Mouse (Mus musculus) mouse trophoblast stem cell (cell line): ENCODE results near the gene Cep63.

ENCODE experiments used
- in situ Hi-C, 2 experiments: fragments of 300-500 bp; cut with MseI, MboI; formaldehyde crosslinking; loops; 2 replicates in 1 of 2; 3 replicates in 1 of 2; pipeline ENCODE4 v1.15.1; 2025

The Cep63 gene

DNA sequence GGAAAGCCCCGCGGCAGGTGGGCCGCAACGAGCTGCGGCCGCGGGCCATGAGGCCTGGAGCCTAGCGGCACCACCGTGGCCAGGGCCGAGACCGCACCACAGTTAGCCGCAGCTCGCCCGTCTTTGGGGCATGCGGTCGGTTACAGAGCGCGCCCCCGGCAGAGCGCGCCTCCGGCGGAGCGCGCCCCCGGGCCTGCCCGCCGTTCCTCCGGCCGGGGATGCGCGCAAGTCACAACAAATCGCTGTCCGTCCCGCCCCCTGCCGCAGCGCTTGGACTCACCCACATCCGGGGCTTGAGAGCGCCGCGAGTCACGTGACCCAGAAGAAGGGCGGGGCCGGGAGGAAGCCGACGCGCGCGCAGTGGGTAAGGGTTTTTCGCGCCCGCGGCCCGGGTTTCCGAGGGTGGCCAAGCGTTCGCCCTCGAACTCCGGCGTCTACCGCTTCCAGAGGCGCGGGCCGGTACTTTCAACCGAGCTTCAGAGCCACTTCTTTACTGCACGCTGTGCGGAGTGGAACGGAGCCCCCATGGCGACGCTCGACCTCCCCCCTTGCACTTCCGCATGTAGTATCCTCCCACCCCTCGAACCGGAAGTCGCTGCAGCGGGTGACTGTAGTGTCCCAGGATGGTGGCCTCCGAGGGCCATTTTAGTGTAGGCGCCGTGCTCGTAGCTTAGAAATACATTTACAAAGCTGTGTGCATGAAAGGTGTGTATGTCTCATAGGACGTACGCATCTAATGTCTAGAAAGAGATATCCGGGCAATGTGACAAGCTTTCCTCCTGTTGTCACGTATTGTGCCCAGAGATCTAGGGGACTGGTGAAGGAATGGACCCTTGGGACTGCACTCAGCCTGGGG is at the start of gene Cep63, which contains the start of gene Anapc13:
Gene Cep63 (minus strand): TSS at position 552 of the 856 bp plus-strand sequence.
Gene Anapc13 (plus strand): TSS at position 314 of the 856 bp plus-strand sequence.
- in situ Hi-C loops = no loop called here

DNA sequence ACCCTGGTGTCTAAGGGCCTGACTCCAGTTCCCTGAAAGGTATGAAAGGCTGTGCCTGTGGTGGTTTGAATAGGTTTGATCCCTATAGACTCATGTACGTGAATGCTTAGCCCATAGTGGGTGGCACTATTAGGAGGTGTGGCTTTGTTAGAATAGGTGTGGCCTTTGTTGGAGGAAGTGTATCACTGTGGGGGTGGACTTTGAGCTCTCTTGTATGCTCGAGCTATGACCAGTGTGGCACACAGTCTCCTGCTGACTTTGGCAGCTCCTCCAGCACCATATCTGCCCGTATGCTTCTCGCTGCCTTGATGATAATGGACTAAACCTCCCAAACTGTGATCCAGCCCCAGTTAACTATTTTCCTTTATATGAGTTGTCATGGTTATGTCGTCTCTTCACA is 49.6 kb upstream of the Cep63 start:
- in situ Hi-C loops = no loop called here

DNA sequence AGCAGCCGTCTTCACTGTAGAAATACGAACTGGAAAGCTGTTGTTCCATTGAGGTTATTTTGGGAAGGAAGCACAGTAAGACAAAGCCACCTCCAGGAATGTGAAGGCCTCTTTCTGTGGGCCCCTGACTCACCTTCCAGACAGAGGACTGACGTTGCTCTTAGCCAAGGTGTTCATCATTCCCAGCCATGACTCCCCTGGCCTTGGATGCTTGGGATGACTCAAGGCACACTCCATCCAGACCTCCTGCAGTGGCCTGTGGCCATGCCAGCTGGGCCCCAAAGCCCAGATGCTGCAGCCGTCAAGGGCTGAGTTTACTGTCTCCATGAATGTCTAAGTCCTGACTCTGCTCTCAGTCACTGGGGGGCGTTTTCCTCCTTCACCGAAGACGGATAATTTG is 47.0 kb upstream of the Cep63 start:
- in situ Hi-C loops = no loop called here

DNA sequence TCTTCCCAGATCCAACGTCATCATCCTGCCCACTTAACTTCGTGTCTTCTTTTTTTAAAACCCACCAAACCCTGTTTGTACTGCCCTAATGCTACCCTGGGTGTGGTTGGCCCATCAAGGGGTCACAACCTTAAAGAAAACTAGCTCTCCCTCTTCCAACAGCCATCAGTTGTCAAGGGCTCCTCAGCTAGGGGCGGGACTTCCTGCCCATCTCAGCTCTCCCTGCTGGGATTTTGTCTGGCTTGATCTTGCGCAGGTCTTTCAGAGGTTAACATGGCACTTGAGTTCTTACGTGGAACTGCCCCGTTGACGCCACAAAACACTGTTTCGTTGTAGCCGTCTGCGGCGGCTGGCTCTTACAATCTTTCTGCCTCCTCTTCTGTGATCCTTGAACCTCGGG is 42.6 kb upstream of the Cep63 start:
- in situ Hi-C loops = no loop called here

DNA sequence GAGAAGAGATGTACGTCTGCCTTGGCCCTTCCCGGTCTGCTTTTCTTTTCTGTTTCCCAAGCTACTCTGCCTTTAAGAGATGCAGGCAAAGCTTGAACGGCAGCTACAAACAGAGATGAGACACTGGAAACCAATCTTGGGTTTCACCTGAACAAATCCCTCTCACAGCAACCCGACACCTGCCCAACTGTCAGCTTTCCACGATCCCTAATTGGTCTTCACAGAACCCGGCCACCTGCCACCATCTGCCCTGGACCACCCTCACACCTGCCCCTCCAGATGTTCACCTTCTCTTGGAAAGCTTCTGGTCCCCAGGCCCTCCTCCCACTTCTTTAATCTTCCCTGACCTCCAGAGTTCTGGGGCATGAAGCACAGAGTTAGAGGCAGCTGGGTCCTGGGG is 41.8 kb upstream of the Cep63 start:
- in situ Hi-C loops = no loop called here

DNA sequence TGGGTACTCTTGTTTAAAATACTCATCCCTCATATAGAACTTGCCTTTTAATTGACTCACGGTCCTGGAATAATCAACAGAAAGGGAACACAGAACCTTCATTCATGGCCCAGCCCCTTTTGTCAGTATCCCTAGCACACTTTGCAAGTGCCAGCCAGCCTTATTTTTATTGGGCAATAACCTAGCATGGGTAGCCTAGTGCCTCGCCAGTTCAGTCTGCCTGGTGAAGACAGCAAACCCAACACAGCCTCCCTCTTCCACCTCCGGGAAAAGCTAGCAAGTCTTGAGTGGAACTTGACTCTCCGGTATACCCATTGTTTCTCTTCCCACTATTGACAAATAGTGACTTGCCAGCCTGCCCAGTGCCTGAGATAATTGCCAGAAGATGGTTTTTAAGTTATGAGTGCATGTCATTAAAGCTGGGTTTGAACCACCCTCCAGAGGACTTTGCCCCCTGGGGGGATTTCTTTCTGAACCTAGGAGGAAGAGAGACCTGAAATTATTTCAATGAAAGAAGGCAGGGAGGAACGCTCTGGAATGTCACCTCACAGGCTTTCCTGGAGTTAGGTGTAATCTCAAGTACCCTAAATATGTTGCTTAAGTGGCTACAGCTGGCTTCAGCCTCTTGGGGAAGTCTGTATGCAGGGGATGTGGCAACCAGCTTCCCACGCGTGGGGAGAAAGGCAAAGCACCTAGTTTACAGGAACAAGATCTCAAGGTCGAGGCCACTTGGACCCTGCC is 30.2 kb upstream of the Cep63 start:
- in situ Hi-C loops = no loop called here

DNA sequence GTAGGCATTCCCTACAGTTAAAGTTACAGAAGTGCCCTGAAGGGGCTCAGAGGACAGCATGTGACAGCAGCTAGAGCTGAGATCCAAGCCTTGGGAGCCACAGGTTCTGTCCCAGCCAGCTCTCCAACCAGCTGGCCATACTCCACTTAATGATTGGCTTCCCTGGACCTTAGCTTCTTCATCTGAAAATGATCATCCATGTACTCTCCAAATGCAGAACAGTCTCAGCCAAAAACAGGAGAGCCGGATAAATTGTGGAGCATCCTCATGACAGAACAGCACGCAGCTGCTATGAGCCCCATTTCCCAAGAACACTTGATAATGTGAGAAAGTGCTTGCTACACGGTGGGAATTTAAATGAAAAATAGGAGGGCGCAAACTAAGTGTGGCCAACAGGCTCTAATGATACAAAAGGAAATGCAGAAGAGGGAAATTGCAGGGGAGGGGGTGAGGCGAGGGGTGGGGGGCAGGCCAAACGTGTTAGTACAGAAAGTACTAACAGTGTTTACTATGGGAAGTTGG is 24.9 kb upstream of the Cep63 start:
- in situ Hi-C loops = no loop called here

DNA sequence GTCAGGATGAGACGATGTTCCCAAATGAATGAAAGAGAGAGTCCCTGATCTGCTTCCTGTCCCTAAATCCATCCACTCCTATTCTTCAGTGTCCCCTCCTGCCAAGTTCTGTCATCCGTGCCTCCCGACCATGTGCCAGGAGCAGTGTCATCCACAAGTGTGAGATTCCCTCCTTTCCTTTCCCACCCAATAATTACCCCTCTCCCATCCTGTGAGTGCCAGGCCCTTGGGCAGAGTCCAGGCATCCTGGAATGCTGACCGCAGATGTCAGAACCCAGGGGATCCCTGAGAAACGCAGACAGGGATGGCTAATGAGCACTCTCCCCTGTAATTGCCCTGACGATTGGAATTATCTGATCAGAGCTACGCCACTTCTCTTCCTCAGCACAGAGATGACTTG is 24.3 kb upstream of the Cep63 start:
- in situ Hi-C loops = no loop called here

DNA sequence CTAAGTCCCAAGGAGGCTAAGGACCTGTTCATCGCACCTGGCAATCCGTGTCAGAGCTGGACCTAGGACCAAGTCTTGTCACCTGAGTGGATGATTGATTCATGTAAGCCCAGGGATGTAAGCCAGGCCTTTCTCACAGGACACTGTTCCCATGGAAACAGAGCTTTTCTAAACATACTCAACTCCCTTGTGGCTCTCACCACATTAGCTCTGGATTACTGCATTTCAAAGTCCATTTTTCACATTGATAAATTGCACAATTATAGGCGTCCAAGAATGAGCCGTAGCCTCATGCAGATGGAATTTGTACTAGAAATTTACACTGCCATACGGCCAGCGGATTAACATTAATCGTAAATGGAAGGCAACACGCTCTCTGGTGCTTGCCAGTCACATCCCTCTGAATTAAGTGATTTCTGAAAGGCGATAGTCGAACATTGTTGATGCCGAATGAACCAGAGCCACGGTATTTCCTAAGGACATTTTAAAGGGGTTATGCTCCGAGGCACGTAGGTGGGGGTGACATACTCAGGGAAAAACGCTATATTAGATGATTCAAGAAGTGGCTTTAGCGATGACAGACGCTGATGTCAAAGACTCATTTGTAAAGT is 23.7 kb upstream of the Cep63 start:
- in situ Hi-C loops = no loop called here

DNA sequence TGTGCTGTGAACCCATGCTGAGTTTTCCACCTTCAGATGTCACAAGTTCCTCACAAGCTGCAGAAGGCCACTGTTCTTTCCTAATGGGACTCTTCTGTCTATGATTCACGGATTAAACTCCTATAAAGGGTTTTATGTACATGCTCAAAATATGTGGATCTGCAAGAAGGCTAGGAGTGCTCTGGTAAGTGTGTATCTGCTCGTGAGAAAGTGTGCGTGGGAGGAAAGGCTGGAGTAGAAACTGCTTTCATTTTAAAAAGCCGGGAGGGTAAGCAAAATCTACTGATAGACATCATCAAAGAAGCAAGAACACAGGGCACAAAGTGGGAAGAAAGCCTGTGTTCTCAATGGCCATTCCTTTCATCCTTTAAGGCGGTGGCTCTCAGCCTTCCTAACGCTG is 20.7 kb upstream of the Cep63 start:
- in situ Hi-C loops = no loop called here

DNA sequence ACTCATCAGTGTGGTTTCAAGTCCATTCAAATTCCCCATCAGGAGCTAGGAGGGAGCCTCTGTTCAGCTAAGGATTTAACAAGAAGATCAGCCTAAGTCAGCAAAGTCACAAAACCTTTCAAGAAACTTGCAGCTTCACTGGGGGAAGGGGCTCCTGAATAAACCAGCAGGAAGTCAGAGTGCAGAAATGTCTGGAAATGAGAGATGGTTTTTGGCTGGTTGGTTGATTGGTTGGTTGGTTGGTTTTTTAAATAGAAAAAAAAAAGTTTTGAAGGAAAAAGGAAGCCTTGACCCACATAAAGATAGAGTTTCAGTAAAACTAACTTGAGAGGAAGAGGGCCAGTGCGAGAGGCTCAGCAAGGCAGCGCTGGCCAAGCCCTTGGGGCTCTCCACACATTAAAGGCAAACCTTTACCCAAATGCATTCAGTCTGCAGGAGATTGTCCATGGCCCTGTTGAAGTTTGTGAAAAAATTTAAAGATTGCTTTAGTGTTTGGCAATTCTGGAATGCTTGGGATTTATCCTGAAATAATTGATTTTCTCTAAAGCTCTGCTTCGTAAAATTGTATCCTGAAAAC is 18.9 kb upstream of the Cep63 start:
- in situ Hi-C loops = no loop called here

DNA sequence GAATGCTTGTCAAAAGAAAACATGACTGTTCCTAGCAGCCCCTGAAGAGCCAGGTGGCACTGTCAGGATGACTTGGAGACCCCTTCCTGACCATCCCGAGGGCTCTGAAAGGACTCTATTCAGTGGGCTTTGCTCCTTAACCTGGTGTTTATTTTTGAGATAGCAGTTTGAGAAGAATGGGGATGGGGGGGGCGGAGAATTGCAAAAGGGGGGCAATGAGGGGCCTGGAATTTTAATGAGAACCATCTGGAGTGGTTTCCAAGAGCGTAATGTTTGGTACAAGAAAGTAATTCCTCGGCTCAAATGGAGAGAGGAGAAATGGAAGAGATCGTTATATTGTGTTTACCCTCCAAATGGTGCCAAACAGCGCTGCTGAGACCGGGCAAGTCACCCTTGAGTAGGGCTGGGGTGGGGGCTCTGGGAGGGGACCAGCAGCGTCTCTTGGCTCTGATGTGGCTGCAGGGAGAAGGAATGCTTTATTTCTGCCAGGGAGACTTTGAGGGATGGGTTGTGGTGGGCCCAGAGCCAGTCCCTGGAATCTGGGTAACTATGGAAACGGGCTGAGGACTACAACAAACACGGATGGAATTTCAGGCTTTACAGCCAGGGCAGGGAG is 17.3 kb upstream of the Cep63 start:
- in situ Hi-C loops = no loop called here

DNA sequence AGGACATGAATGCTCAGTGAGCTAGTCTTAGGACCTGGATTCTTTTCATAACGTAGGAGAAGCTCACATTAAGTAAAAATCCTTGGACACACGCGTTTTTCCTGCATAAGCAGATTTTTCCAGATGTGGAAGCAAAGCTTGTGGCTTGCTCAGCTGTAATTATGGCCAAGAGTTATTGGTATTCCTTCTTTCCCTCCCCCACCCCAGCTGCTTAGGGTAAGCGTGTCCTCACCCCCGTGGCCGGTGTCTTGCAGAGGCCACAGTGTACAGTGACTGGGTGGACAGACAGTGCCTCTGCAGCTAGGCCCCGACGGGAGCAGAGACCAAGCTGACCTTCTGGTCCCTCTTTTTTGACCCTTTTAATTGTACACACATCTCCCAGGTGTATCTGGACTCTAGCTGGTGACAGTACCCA is 16.7 kb upstream of the Cep63 start:
- in situ Hi-C loops = no loop called here

DNA sequence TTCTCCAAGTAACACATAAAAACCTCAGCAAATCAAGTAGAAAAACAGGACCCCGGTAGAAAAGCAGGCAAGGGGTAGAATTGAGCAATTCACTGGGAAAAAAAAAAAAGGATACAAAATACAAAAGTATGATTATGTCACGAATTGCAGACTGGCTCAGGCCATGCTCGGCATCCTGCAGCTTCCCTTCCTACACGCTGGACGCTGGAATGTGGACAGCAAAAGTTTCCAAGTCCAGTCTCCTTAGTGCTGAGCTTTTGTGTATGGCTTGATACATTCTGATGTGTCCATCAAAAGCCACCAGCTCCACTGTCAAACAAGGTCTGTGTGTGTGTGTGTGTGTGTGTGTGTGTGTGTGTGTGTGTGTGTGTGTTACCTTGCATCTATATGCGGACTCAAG is 15.2 kb upstream of the Cep63 start:
- in situ Hi-C loops = no loop called here

DNA sequence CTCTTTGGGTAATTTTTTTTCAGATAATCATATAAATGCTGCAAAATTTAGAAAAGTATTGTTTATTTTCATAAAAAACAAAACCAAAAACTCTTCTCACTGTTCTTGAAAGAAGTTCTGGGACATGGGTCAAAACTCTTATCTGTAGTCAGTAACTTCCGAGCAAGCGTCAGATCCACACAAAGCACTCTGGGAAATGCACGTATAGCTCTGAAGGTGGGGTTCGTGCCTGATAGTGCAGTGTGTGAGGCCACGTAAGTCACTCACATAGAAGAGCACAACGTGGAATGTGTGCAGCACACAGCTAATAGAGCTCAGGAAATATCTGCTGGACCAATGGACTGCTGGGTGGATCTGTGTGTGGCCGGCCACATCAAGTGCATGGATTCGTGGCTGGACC is 13.2 kb upstream of the Cep63 start:
- in situ Hi-C loops = loop anchor here (5.0 to 10.0 kb wide), 4 partner anchors 73 to 228 kb away; partner anchors contain the start of gene Amotl2 (in 1 of the 2)

DNA sequence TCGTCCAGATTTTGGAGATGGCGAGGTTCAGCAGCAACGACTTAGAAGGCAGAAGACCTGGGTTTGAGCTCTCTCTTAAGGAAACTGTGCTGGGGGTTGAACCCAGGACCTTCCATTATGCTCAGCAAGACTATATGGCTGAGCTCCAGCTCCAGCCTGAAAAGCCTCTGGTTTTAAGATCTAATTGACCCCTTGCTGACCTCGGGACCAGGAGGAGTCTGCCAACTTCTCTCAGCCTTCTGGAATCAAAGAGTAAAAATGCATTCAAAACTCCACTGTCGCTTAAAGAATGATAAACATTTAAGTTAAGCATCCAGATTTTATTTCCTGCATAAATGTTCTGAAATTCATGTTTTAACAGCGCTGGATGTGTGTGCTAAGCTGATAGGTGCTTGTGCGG is 12.6 kb upstream of the Cep63 start:
- in situ Hi-C loops = loop anchor here (5.0 to 10.0 kb wide), 4 partner anchors 73 to 228 kb away; partner anchors contain the start of gene Amotl2 (in 1 of the 2)

DNA sequence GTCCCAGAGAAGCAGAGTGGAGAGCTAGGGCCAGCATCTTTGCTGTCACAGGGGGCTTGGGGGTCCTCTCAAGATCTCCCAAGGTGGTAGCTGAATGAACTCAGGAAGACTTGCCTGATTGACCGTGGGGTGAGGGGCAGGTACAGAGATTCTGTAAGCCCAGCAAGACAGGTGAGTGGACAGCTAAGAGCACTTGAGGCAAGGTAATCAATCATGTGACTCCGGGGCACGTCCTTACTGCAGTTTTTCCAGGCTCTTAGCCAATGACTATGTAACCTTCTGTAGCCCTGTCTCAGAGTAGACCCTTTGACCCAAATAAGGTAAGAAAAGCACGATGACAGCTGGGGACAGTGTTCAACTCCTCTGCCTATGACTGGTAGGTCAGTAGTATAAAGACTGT is 10.8 kb upstream of the Cep63 start:
- in situ Hi-C loops = loop anchor here (5.0 to 10.0 kb wide), 4 partner anchors 75 to 230 kb away; partner anchors contain the start of gene Amotl2 (in 1 of the 2)

DNA sequence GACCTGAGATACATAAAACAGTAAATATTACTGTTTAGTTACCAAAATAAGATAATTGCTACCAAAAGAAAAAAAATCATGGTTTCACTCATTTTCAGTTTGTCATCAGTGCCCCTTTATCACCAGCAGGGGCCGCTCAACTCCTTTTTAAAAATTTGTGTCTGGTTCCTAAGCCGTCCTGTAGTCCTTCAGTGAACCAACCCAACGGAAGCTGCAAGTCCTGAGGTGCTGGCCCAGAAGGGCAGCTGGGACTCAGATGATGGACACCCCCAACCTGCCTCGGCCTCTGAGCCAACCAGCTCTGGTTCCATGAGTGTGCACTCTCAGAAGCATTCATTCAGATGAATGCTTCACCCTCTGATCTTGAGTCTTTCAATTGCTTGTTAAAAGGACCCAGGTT is 10.2 kb upstream of the Cep63 start:
- in situ Hi-C loops = loop anchor here (5.0 to 10.0 kb wide), 4 partner anchors 76 to 231 kb away; partner anchors contain the start of gene Amotl2 (in 1 of the 2)

DNA sequence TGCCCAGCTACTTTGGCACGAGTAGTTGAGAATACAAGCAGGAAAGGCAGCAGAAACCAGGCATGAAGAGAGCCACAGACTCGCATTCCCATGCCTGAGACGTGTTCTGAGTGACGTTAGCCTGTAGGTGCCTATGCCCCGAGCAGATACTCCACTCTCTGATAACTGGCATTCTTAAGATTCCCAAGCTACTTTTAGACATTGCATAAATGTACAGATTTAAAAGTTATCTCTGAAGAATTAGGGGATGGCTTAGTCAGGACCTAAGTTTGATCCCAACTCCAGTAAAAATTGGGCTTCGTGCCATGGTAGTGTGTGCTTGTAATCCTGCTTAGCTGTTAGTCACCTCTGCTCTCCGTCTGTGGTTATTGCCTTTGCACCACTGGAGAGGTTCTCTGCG is 8.1 kb upstream of the Cep63 start:
- in situ Hi-C loops = loop anchor here (5.0 to 10.0 kb wide), 2 partner anchors 148 to 230 kb away; no protein-coding TSS in a partner anchor

DNA sequence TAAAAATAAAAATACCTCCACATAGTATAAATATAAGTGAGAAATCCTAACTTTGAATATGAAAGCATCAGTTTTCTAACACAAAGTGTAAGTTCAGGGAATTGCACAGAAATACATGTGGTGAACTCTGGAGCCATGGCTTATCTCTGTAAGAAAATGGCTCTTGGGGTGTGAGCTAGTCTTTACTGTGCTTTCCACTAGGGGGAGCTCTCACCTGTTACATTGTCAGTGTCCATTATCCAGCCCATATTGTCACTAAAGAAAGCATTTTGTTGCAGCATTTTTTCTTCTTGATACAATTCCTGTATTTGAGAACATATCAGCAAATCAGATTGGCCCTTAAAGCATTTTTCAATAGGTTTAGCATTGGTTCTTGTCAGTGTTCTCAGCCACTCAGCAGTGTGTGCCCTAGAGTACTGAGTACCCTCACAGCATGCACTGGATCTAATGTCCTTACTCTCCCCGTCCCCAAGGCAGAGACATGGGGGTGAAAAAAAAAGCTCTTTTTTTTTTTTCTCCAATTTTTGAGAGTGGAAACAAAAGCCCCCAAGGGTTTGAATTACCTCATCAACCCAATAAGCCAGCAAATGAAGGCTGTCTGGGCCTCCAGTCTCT is 6.7 kb upstream of the Cep63 start:
- in situ Hi-C loops = loop anchor here (5.0 to 10.0 kb wide), 2 partner anchors 149 to 232 kb away; no protein-coding TSS in a partner anchor
